ENCODE assay signal across 8 mouse cellular contexts in the genomic region with DNA sequence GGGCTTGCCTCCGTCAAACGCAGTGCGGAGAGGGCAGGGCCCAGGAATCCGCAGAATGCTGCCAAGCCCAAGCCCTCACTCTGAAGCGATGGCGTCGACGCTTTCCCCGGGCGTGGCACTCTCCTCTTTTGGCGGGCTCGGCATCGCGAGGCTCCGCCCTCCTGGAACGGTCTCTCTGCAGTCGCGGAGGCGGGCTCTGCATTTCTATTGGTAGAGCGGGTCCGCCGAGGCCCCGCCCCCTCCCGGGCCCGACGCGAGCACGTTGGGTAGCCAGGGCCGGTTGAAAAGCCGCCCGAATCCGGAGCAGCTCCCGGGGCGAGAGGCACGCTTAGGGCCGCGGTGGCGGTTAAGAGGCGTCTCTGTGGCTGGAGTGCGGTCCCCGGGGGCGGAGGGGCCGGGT. TPM values are rescaled to one million over a fixed set of nuclear protein-coding genes. Genes with fewer than 3 reads are reported as not detected.
DNase-seq lines count a peak whose midpoint lies in the region; ATAC-seq and TF ChIP-seq lines count a peak whose summit lies in the region.

Gene Fam208a (plus strand): TSS at position 262 of the 400 bp plus-strand sequence.

- peaks cover 23% of the 10 kb centered on the region for H3K36me3 ChIP-seq in forebrain, embryonic 13.5 days (ENCODE audit: poor library complexity, severe bottlenecking)
- H3K36me3 ChIP-seq in liver, embryonic 15.5 days (replicated peaks) = peaks cover 13% of the 10 kb centered on the region; the same call in 1 of the 2 replicates
- H3K36me3 ChIP-seq in neural tube, embryonic 11.5 days (ENCODE audit: control insufficient read depth, insufficient read depth, low read length) = no peaks in the 10 kb centered on the region
- no peaks in the 10 kb centered on the region for H3K36me3 ChIP-seq in stomach, postnatal 0 days (ENCODE audit: control insufficient read depth, insufficient read depth, low read length)

- H3K4me2 ChIP-seq in forebrain, embryonic 13.5 days = peak within 1 kb of the TSS; percentile 79
- peak within 1 kb of the TSS; percentile 94 for H3K4me2 ChIP-seq in liver, embryonic 15.5 days
- H3K4me2 ChIP-seq in neural tube, embryonic 11.5 days (ENCODE audit: low read depth) = peak within 1 kb of the TSS; percentile 57
- peak within 1 kb of the TSS; percentile 95 for H3K4me2 ChIP-seq in stomach, postnatal 0 days (replicated peaks; ENCODE audit: low read depth)

- ATAC-seq in cerebellum, adult (ENCODE audit: insufficient number of reproducible peaks, low FRiP score, low TSS enrichment) = peak; percentile 89
- peak; percentile 98 for ATAC-seq in forebrain, embryonic 13.5 days
- peak; percentile 90 for ATAC-seq in liver, embryonic 15.5 days (ENCODE audit: insufficient read depth)
- peak; percentile 96 for ATAC-seq in neural tube, embryonic 11.5 days (ENCODE audit: insufficient read depth, low FRiP score, low TSS enrichment)
- peak; percentile 97 for ATAC-seq in stomach, postnatal 0 days (ENCODE audit: low FRiP score, low TSS enrichment)

- peaks cover 5% of the 10 kb centered on the region; the same call in 1 of the 2 replicates for H3K9me3 ChIP-seq in forebrain, embryonic 13.5 days (replicated peaks)
- H3K9me3 ChIP-seq in liver, embryonic 15.5 days (replicated peaks) = 0 out of 2 replicates have a peak, but pooled peaks cover 6% of the 10 kb centered on the region
- peaks cover 2% of the 10 kb centered on the region; the same call in 1 of the 2 replicates for H3K9me3 ChIP-seq in neural tube, embryonic 11.5 days (ENCODE audit: control insufficient read depth, low read length)
- no peaks in the 10 kb centered on the region for H3K9me3 ChIP-seq in stomach, postnatal 0 days (ENCODE audit: control insufficient read depth, low read length)

- 2% methylated on average over 32 of the region's 43 CpGs for WGBS in forebrain, embryonic 13.5 days
- WGBS in liver, embryonic 15.5 days (ENCODE audit: insufficient replicate concordance) = 2% methylated on average over 43 of the region's 43 CpGs
- under 1% methylated on average over 40 of the region's 43 CpGs for WGBS in neural tube, embryonic 11.5 days
- WGBS in stomach, postnatal 0 days = 2% methylated on average over 27 of the region's 43 CpGs

- H3K27me3 ChIP-seq in forebrain, embryonic 13.5 days = peaks cover 4% of the 10 kb centered on the region; the same call in 1 of the 2 replicates
- H3K27me3 ChIP-seq in liver, embryonic 15.5 days = peaks cover 5% of the 10 kb centered on the region; the same call in 1 of the 2 replicates
- H3K27me3 ChIP-seq in neural tube, embryonic 11.5 days (ENCODE audit: control insufficient read depth, insufficient read depth, low read length) = no peaks in the 10 kb centered on the region
- H3K27me3 ChIP-seq in stomach, postnatal 0 days (ENCODE audit: control insufficient read depth, insufficient read depth, low read length) = no peaks in the 10 kb centered on the region

- no peak for TF ChIP-seq CTCF in stomach, postnatal 0 days (IDR thresholded peaks at IDR 0.05; ENCODE audit: low read depth)

- peak; percentile 94 for DNase-seq in ES-CJ7 (ENCODE audit: low read depth, low spot score)
- DNase-seq in heart, postnatal 10 days = peak; percentile 95 to 96
- DNase-seq in kidney, postnatal 4 days = peak; percentile 93 to 97
- DNase-seq in neural tube, embryonic 11.5 days (ENCODE audit: low spot score) = peak; percentile 94
- DNase-seq in stomach, postnatal 0 days (ENCODE audit: low spot score) = peak; percentile 96

- peaks cover 7% of the 10 kb centered on the region; the same call in 1 of the 2 replicates for H3K4me1 ChIP-seq in forebrain, embryonic 13.5 days
- peaks cover 12% of the 10 kb centered on the region for H3K4me1 ChIP-seq in liver, embryonic 15.5 days (replicated peaks)
- H3K4me1 ChIP-seq in neural tube, embryonic 11.5 days (ENCODE audit: control insufficient read depth, insufficient read depth, low read length) = no peaks in the 10 kb centered on the region
- no peaks in the 10 kb centered on the region for H3K4me1 ChIP-seq in stomach, postnatal 0 days (replicated peaks; ENCODE audit: control insufficient read depth, insufficient read depth)

- intact Hi-C loops in heart, postnatal 10 days (cut with DNase I) = loop anchor here (10.0 kb wide), 1 partner anchor 384 kb away; no protein-coding TSS in a partner anchor

- H3K4me3 ChIP-seq in forebrain, embryonic 13.5 days = peak within 1 kb of the TSS; percentile 72
- H3K4me3 ChIP-seq in liver, embryonic 15.5 days (replicated peaks) = peak within 1 kb of the TSS; percentile 86
- peak within 1 kb of the TSS; percentile 53 for H3K4me3 ChIP-seq in neural tube, embryonic 11.5 days (ENCODE audit: low read depth, low read length)
- H3K4me3 ChIP-seq in stomach, postnatal 0 days (ENCODE audit: low read depth, low read length) = peak within 1 kb of the TSS; percentile 63

- peak within 1 kb of the TSS; percentile 98 for H3K27ac ChIP-seq in forebrain, embryonic 13.5 days
- H3K27ac ChIP-seq in liver, embryonic 15.5 days (replicated peaks) = peak within 1 kb of the TSS; percentile 95
- peak within 1 kb of the TSS; percentile 92 for H3K27ac ChIP-seq in neural tube, embryonic 11.5 days (ENCODE audit: low read depth, low read length)
- peak within 1 kb of the TSS; percentile 100 for H3K27ac ChIP-seq in stomach, postnatal 0 days (replicated peaks)

- H3K9ac ChIP-seq in forebrain, embryonic 13.5 days = peak within 1 kb of the TSS; percentile 88
- H3K9ac ChIP-seq in liver, embryonic 15.5 days = peak within 1 kb of the TSS; percentile 89
- H3K9ac ChIP-seq in neural tube, embryonic 11.5 days (ENCODE audit: low read length) = peak within 1 kb of the TSS; percentile 83
- peak within 1 kb of the TSS; percentile 95 for H3K9ac ChIP-seq in stomach, postnatal 0 days (ENCODE audit: low read length)

- TF ChIP-seq EP300 in stomach, postnatal 0 days (optimal IDR thresholded peaks at IDR 0.05) = no peak

RNA-seq across cellular contexts. Expression of gene Fam208a, which starts in this region (rescaled TPM):
- 15.7 and 16.2 TPM in 2 replicates for polyA plus RNA-seq in forebrain, embryonic 13.5 days (2015; fragmentation: Nextera tagmentation; extraction: Ambion mirVana)
- total RNA-seq in heart, postnatal 10 days (2021) = 10 to 100 TPM; 13.2 to 15.4 TPM
- polyA plus RNA-seq in liver, embryonic 15.5 days (2015; fragmentation: Nextera tagmentation; extraction: Ambion mirVana) = 4.1 and 4.7 TPM in 2 replicates
- 10.3 and 12.6 TPM in 2 replicates for polyA plus RNA-seq in neural tube, embryonic 11.5 days (2014; fragmentation: Nextera tagmentation; extraction: Ambion mirVana)
- polyA plus RNA-seq in stomach, postnatal 0 days (2015; fragmentation: Nextera tagmentation; extraction: Ambion mirVana) = 5.7 and 6.0 TPM in 2 replicates

Comparison
In these comparisons a context has a peak if more than half of its experiments do, and no peak if none do; other contexts are left out.
1. Peak in every context shown above with its lines: DNase-seq, ATAC-seq, H3K4me3 ChIP-seq and H3K27ac ChIP-seq.